Mouse (Mus musculus) hindbrain, embryonic 12.5 days (tissue): ENCODE data around the gene Sgpl1. TPM values are rescaled to one million over a fixed set of nuclear protein-coding genes. Genes with fewer than 3 reads are reported as not detected.

Experiments
- ATAC-seq: fragments of 200-750 bp; cut with Nextera tagmentation; 2 replicates; pipeline ENCODE4 v1.8.0; 2017; ENCODE audit warnings: moderate TSS enrichment; ENCODE audit not compliant: low FRiP score
- H3K27ac ChIP-seq: fragments of 300-500 bp; sonication (generic); 2 replicates; pipeline ENCODE4 v1.5.1; 2016; ENCODE audit warnings: mild to moderate bottlenecking
- H3K27me3 ChIP-seq: fragments of 300-500 bp; sonication (generic); 2 replicates; pipeline ENCODE4 v1.6.1; 2016; ENCODE audit warnings: mild to moderate bottlenecking
- H3K36me3 ChIP-seq: fragments of 300-500 bp; sonication (generic); 2 replicates; pipeline ENCODE4 v1.6.1; 2016; ENCODE audit warnings: mild to moderate bottlenecking
- H3K4me1 ChIP-seq: fragments of 300-500 bp; sonication (generic); 2 replicates; pipeline ENCODE4 v1.6.1; 2016
- H3K4me2 ChIP-seq: fragments of 300-500 bp; sonication (generic); replicated peaks from 2 replicates; pipeline ENCODE4 v1.6.1; 2016; ENCODE audit warnings: mild to moderate bottlenecking
- H3K4me3 ChIP-seq: fragments of 300-500 bp; sonication (generic); 2 replicates; pipeline ENCODE4 v1.5.1; 2016; ENCODE audit warnings: mild to moderate bottlenecking
- H3K9ac ChIP-seq: fragments of 300-500 bp; sonication (generic); 2 replicates; pipeline ENCODE4 v1.6.1; 2016; ENCODE audit warnings: mild to moderate bottlenecking, moderate library complexity
- H3K9me3 ChIP-seq: fragments of 300-500 bp; sonication (generic); replicated peaks from 2 replicates; pipeline ENCODE4 v1.6.1; 2016; ENCODE audit warnings: mild to moderate bottlenecking
- WGBS: fragments of 180-500 bp; shearing (Covaris S2); methylation state at CpG from one replicate; pipeline ENCODE4 v1.1.7; 2016; 5-methylcytosine and 5-hydroxymethylcytosine counted together
- polyA plus RNA-seq: library from polyadenylated mRNA; unstranded; fragments of >200 nt; fragmentation: Nextera tagmentation; extraction: Ambion mirVana; gene quantifications from 2 replicates; pipeline ENCODE4 v1.2.1, GENCODE M21; 2016

Gene Sgpl1
- 90.7 and 91.7 TPM in 2 replicates for polyA plus RNA-seq

GRCm38 (mm10) chr10:61147157-61148040, at the start of gene Sgpl1:
Gene Sgpl1, minus strand, starts transcription at chr10:61147703.
- Histone ChIP-seq H3K9ac (peak within 1 kb of the TSS; percentile 97), H3K9me3 (no peaks in the 10 kb centered on the region), H3K4me3 (peak within 1 kb of the TSS; percentile 85), H3K4me1 (peaks cover 9% of the 10 kb centered on the region), H3K27ac (peak within 1 kb of the TSS; percentile 97), H3K36me3 (no peaks in the 10 kb centered on the region), H3K27me3 (no peaks in the 10 kb centered on the region), H3K4me2 (peak within 1 kb of the TSS; percentile 95)
- peak; percentile 88 for ATAC-seq
- WGBS: under 1% methylated on average over 80 of the region's 82 CpGs

GRCm38 (mm10) chr10:61195718-61196291, 48.3 kb upstream of the Sgpl1 start:
- Histone ChIP-seq H3K4me2 (no peak overlapping the region), H3K27ac (no peak overlapping the region), H3K36me3 (no peaks in the 10 kb centered on the region), H3K4me3 (no peak overlapping the region), H3K27me3 (no peaks in the 10 kb centered on the region; the same call in 1 of the 2 replicates), H3K4me1 (peaks cover 7% of the 10 kb centered on the region), H3K9me3 (no peaks in the 10 kb centered on the region), H3K9ac (no peak overlapping the region)
- no peak for ATAC-seq
- WGBS: 88% methylated on average over 5 of the region's 5 CpGs

- Histone ChIP-seq H3K4me1 (peaks cover 7% of the 10 kb centered on the region), H3K36me3 (no peaks in the 10 kb centered on the region), H3K4me2 (no peak overlapping the region), H3K9ac (no peak overlapping the region), H3K9me3 (no peaks in the 10 kb centered on the region), H3K27ac (no peak overlapping the region), H3K4me3 (no peak overlapping the region), H3K27me3 (no peaks in the 10 kb centered on the region; the same call in 1 of the 2 replicates)
- ATAC-seq: no peak
- 86% methylated on average over 8 of the region's 8 CpGs for WGBS
Measured at GRCm38 (mm10) chr10:61195216-61195615, 47.7 kb upstream of the Sgpl1 start.

- H3K4me2 ChIP-seq: no peak overlapping the region
- 87% methylated on average over 9 of the region's 9 CpGs for WGBS
- no peak for ATAC-seq
- peaks cover under 1% of the 10 kb centered on the region for H3K4me1 ChIP-seq
- H3K9ac ChIP-seq: no peak overlapping the region
- H3K4me3 ChIP-seq: no peak overlapping the region
- no peaks in the 10 kb centered on the region for H3K9me3 ChIP-seq
- no peak overlapping the region for H3K27ac ChIP-seq
- H3K36me3 ChIP-seq: no peaks in the 10 kb centered on the region
- H3K27me3 ChIP-seq: no peaks in the 10 kb centered on the region; the same call in 1 of the 2 replicates
Measured at GRCm38 (mm10) chr10:61194611-61195010, 47.1 kb upstream of the Sgpl1 start.

- Histone ChIP-seq H3K36me3 (no peaks in the 10 kb centered on the region), H3K9me3 (no peaks in the 10 kb centered on the region), H3K4me2 (no peak overlapping the region), H3K4me3 (no peak overlapping the region), H3K27me3 (no peaks in the 10 kb centered on the region), H3K27ac (no peak overlapping the region), H3K9ac (no peak overlapping the region), H3K4me1 (peaks cover 3% of the 10 kb centered on the region; the same call in 1 of the 2 replicates)
- WGBS: 66% methylated on average over 3 of the region's 3 CpGs
- ATAC-seq: no peak
Measured at GRCm38 (mm10) chr10:61188010-61188409, 40.5 kb upstream of the Sgpl1 start.

- Histone ChIP-seq H3K9ac (no peak overlapping the region), H3K4me1 (peaks cover 3% of the 10 kb centered on the region; the same call in 1 of the 2 replicates)
Measured at GRCm38 (mm10) chr10:61187001-61187400, 39.5 kb upstream of the Sgpl1 start.

GRCm38 (mm10) chr10:61179927-61180326, 32.4 kb upstream of the Sgpl1 start:
- ATAC-seq: no peak
- no peak overlapping the region for H3K4me3 ChIP-seq
- H3K9ac ChIP-seq: no peak overlapping the region
- no peak overlapping the region for H3K27ac ChIP-seq
- peaks cover 14% of the 10 kb centered on the region for H3K27me3 ChIP-seq
- H3K4me2 ChIP-seq: no peak overlapping the region
- peaks cover 4% of the 10 kb centered on the region for H3K4me1 ChIP-seq
- 75% methylated on average over 6 of the region's 6 CpGs for WGBS
- H3K36me3 ChIP-seq: no peaks in the 10 kb centered on the region
- no peaks in the 10 kb centered on the region for H3K9me3 ChIP-seq

More at GRCm38 (mm10) chr10:61187001-61187400, 39.5 kb upstream of the Sgpl1 start:
- no peak for ATAC-seq
- Histone ChIP-seq H3K36me3 (no peaks in the 10 kb centered on the region), H3K27ac (no peak overlapping the region), H3K27me3 (no peaks in the 10 kb centered on the region), H3K9me3 (no peaks in the 10 kb centered on the region), H3K4me3 (no peak overlapping the region), H3K4me2 (no peak overlapping the region)
- WGBS: 83% methylated on average over 3 of the region's 3 CpGs

GRCm38 (mm10) chr10:61178687-61179086, 31.2 kb upstream of the Sgpl1 start:
- Histone ChIP-seq H3K27ac (no peak overlapping the region), H3K27me3 (peaks cover 14% of the 10 kb centered on the region), H3K4me1 (peaks cover 4% of the 10 kb centered on the region), H3K4me2 (no peak overlapping the region), H3K9ac (no peak overlapping the region), H3K4me3 (no peak overlapping the region), H3K36me3 (no peaks in the 10 kb centered on the region), H3K9me3 (no peaks in the 10 kb centered on the region)
- no peak for ATAC-seq
- WGBS: 90% methylated on average over 8 of the region's 8 CpGs

- Histone ChIP-seq H3K9me3 (no peaks in the 10 kb centered on the region), H3K27me3 (peaks cover 14% of the 10 kb centered on the region), H3K4me2 (no peak overlapping the region), H3K4me1 (peaks cover 4% of the 10 kb centered on the region), H3K36me3 (no peaks in the 10 kb centered on the region), H3K27ac (no peak overlapping the region), H3K4me3 (no peak overlapping the region), H3K9ac (no peak overlapping the region)
- ATAC-seq: no peak
- WGBS: 90% methylated on average over 4 of the region's 4 CpGs
Measured at GRCm38 (mm10) chr10:61177751-61178150, 30.2 kb upstream of the Sgpl1 start.

- peaks cover 4% of the 10 kb centered on the region for H3K4me1 ChIP-seq
- 42% methylated on average over 7 of the region's 7 CpGs for WGBS
- H3K27me3 ChIP-seq: peaks cover 14% of the 10 kb centered on the region
- ATAC-seq: no peak
- H3K4me2 ChIP-seq: peak overlapping the region; percentile 34
- H3K4me3 ChIP-seq: no peak overlapping the region
- H3K9me3 ChIP-seq: no peaks in the 10 kb centered on the region
- H3K9ac ChIP-seq: no peak overlapping the region
- H3K36me3 ChIP-seq: no peaks in the 10 kb centered on the region
- no peak overlapping the region for H3K27ac ChIP-seq
Measured at GRCm38 (mm10) chr10:61176221-61176790, 28.8 kb upstream of the Sgpl1 start.

GRCm38 (mm10) chr10:61175442-61176204, 28.1 kb upstream of the Sgpl1 start:
- peaks cover 4% of the 10 kb centered on the region for H3K4me1 ChIP-seq
- H3K9me3 ChIP-seq: no peaks in the 10 kb centered on the region
- H3K27ac ChIP-seq: no peak overlapping the region
- H3K27me3 ChIP-seq: peaks cover 14% of the 10 kb centered on the region
- H3K36me3 ChIP-seq: no peaks in the 10 kb centered on the region
- WGBS: 14% methylated on average over 24 of the region's 24 CpGs
- no peak for ATAC-seq
- H3K9ac ChIP-seq: no peak overlapping the region
- no peak overlapping the region for H3K4me3 ChIP-seq
- H3K4me2 ChIP-seq: peak overlapping the region; percentile 34
